Mouse (Mus musculus) G1E (cell line): Measurements from ENCODE around the gene Gm45837.

Experiments used
- CTCF ChIP-seq: IDR thresholded peaks from 2 replicates; pipeline ENCODE4 v1.5.1; 2012; ENCODE audit warnings: low read depth, low read length, inconsistent platforms, mixed read lengths
- POLR2AphosphoS5 ChIP-seq: IDR thresholded peaks from 2 replicates; pipeline ENCODE4 v1.6.1; 2012; ENCODE audit warnings: low read depth, low read length, inconsistent platforms; ENCODE audit not compliant: insufficient replicate concordance
- TAL1 ChIP-seq: conservative IDR thresholded peaks from 2 replicates; pipeline ENCODE4 v1.6.1; 2012; ENCODE audit warnings: low read depth, low read length, inconsistent platforms, mixed read lengths

GRCm38 (mm10) chr7:101415512-101416100, 4.9 kb downstream of the Gm45837 start:
- TF ChIP-seq POLR2AphosphoS5 (no peak), CTCF (no peak), TAL1 (no peak)
